Mouse (Mus musculus): Measurements from ENCODE around the gene Avpr1b. TPM values are rescaled to one million over a fixed set of nuclear protein-coding genes. Genes with fewer than 3 reads are reported as not detected.

Gene Avpr1b
- polyA plus RNA-seq, 1 experiment from 2014 or later: not detected

DNA sequence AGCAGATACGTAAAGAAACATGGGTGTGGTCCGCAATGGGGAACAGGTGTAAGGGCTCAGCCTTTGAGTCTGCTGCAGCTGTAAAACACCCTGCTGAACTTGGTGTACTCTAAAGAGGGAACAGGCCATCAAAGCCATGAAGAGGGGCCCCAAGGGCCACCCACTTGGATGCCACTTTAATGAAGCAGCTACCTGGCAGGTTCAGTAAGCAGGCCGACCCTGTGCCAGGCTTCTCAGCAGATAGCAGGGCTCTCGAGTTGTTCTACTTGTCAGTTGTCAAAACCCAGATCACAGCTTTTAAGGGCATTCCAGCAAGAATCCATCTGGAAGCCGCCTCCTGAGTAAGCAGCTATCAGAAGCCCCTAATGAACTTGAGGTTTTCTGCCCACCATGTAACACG lies 56.6 kb downstream of the Avpr1b start:
- no peaks in the 10 kb centered on the region for H3K36me3 ChIP-seq (ENCODE audit: insufficient read depth)
- TF ChIP-seq CTCF (IDR thresholded peaks at IDR 0.05; ENCODE audit: low read depth): no peak
- H3K4me2 ChIP-seq: no peak overlapping the region
- ATAC-seq (ENCODE audit: insufficient read depth): no peak
- no peak overlapping the region for H3K9ac ChIP-seq
- H3K9me3 ChIP-seq (ENCODE audit: low read depth, low read length): no peaks in the 10 kb centered on the region
- no peak for DNase-seq
- H3K4me3 ChIP-seq (ENCODE audit: low read depth, low read length): no peak overlapping the region
- 61% methylated on average over 6 of the region's 6 CpGs for WGBS
- H3K4me1 ChIP-seq (ENCODE audit: insufficient read depth): no peaks in the 10 kb centered on the region
- H3K27me3 ChIP-seq (ENCODE audit: insufficient read depth, low read length): no peaks in the 10 kb centered on the region
- no peak overlapping the region for H3K27ac ChIP-seq (ENCODE audit: low read depth)

DNA sequence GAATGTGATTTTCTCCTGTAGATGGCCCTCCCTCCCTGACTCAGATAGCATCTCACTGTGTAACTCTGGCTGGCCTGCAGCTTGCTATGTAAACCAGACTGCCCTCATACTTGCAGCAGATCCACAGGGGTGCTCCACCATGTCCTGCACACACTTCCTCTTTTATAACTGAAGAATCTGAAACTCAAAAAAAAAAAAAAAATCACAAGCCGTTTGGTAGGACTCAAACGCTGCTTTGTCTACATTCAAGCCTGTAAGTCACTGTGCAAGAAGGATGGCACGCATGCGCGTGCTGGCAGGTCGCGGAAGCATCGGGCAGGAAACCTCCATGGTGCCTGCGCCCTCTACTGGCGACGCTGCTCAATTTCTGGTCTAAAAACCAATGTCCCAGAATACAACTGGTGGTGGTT lies 58.9 kb downstream of the Avpr1b start:
- no peak overlapping the region for H3K27ac ChIP-seq (ENCODE audit: low read depth)
- ATAC-seq (ENCODE audit: insufficient read depth): peak; percentile 91
- WGBS: under 1% methylated on average over 11 of the region's 11 CpGs

DNA sequence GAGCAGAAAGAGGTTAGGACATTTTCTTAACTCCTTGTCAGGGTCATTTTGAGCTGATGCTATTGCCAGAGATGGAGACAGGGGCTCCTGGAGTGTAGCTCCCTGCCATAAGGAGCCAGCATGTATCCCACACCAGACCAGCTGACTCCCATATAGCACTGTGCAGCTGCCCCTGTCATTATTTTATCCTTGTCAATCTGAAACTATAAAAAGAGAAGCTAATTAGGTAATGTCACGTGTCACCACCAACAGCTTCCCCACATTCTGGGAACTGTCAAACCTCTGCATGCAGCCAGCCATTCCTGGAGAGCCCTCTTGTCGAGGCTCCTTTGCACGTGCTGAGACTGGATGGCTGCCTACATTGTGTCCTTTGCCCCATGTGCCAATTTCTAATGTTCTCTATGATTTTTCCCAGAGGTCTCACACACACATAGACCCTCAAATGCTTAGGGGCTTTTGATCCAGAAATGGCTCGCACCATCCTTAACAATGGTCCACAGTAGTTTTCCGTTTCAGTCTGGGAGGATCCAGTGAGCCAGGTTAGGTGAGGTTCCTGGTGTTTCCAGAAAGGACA lies 60.6 kb downstream of the Avpr1b start:
- Histone ChIP-seq H3K9me3 (ENCODE audit: low read depth, low read length) (no peaks in the 10 kb centered on the region), H3K27ac (ENCODE audit: low read depth) (no peak overlapping the region), H3K27me3 (ENCODE audit: insufficient read depth, low read length) (no peaks in the 10 kb centered on the region), H3K36me3 (ENCODE audit: insufficient read depth) (no peaks in the 10 kb centered on the region), H3K4me3 (ENCODE audit: low read depth, low read length) (no peak overlapping the region), H3K9ac (no peak overlapping the region), H3K4me2 (no peak overlapping the region), H3K4me1 (ENCODE audit: insufficient read depth) (no peaks in the 10 kb centered on the region; the same call in 1 of the 2 replicates)
- WGBS: 75% methylated on average over 5 of the region's 5 CpGs
- ATAC-seq (ENCODE audit: insufficient read depth): no peak
- DNase-seq: no peak
- no peak for TF ChIP-seq CTCF (IDR thresholded peaks at IDR 0.05; ENCODE audit: low read depth)

More for the DNA sequence above, 58.9 kb downstream of the Avpr1b start:
- Histone ChIP-seq H3K36me3 (ENCODE audit: insufficient read depth) (no peaks in the 10 kb centered on the region), H3K4me1 (ENCODE audit: insufficient read depth) (no peaks in the 10 kb centered on the region), H3K9me3 (ENCODE audit: low read depth, low read length) (no peaks in the 10 kb centered on the region), H3K27me3 (ENCODE audit: insufficient read depth, low read length) (no peaks in the 10 kb centered on the region), H3K4me2 (peak overlapping the region; percentile 43), H3K4me3 (ENCODE audit: low read depth, low read length) (no peak overlapping the region), H3K9ac (0 out of 2 replicates have a peak overlapping the region, but pooled peaks have one; percentile 5)
- peak; percentile 98 for DNase-seq
- peak; percentile 92 for TF ChIP-seq CTCF (IDR thresholded peaks at IDR 0.05; ENCODE audit: low read depth)

DNA sequence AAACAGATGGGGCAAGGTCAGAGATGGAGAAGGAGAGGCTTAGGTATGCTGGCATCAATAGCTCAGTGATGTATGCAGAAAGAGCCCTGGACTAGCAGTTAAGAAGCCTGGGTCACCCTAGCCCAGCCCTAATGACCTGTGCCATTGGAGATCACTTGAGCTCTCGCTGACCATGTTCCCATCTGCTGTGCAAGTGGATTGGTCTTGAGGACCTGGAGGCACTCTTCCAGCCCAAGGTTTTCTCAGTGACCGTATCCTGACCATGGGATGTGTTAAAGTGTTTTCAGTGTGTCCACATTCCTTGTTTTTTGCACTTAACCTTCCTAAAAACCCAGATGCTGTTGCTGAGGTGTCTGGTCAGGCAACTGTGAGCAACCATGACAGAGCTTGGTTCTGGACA lies 61.2 kb downstream of the Avpr1b start:
- WGBS: 83% methylated on average over 2 of the region's 2 CpGs
- no peak for DNase-seq

DNA sequence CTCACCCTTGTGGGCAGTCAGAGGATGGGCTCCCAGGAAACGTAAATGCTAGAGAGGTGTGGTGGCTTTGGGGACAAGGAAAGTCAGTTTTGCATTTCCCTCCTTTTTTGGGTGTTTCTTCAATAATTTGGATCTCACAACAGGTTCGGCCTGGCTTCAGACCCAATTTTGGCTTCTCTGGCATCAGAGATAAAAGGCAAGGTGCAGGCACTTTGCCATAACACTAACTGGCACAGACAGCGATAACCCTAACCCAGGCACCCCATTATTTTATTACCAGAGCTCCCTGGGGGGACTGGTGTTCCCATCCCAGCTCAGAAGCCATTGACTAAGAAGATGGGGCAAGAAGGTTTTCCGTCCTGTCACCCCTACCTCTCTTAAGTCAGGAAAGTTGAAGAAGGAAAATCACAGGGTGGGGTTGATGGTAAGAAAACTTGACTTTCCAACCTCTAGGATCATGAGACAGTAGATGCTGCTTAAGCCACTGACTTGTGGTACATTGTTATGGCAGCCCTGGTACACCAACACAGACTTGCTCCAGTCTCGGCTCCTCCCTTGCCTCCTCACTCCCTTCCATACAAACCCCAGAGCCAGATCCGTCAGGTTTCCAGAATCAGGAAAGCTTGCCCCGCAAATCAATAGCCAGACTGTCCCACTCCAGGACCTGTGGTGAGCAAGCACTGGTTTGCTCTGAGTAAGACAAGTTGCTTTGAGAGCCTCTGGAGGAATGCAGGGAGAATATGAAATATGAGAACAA lies 61.9 kb downstream of the Avpr1b start:
- no peak overlapping the region for H3K9ac ChIP-seq
- H3K4me3 ChIP-seq (ENCODE audit: low read depth, low read length): no peak overlapping the region
- no peaks in the 10 kb centered on the region for H3K36me3 ChIP-seq (ENCODE audit: insufficient read depth)
- H3K4me2 ChIP-seq: no peak overlapping the region
- no peak for ATAC-seq (ENCODE audit: insufficient read depth)
- no peak for DNase-seq
- no peaks in the 10 kb centered on the region for H3K9me3 ChIP-seq (ENCODE audit: low read depth, low read length)
- no peaks in the 10 kb centered on the region; the same call in 1 of the 2 replicates for H3K4me1 ChIP-seq (ENCODE audit: insufficient read depth)
- no peaks in the 10 kb centered on the region for H3K27me3 ChIP-seq (ENCODE audit: insufficient read depth, low read length)
- no peak for TF ChIP-seq CTCF (IDR thresholded peaks at IDR 0.05; ENCODE audit: low read depth)
- WGBS: 66% methylated on average over 7 of the region's 7 CpGs
- H3K27ac ChIP-seq (ENCODE audit: low read depth): no peak overlapping the region

More for the DNA sequence above, 61.2 kb downstream of the Avpr1b start:
- Histone ChIP-seq H3K9me3 (ENCODE audit: low read depth, low read length) (no peaks in the 10 kb centered on the region), H3K36me3 (ENCODE audit: insufficient read depth) (no peaks in the 10 kb centered on the region), H3K4me3 (ENCODE audit: low read depth, low read length) (no peak overlapping the region), H3K9ac (no peak overlapping the region), H3K27me3 (ENCODE audit: insufficient read depth, low read length) (no peaks in the 10 kb centered on the region), H3K4me1 (ENCODE audit: insufficient read depth) (no peaks in the 10 kb centered on the region; the same call in 1 of the 2 replicates), H3K4me2 (no peak overlapping the region), H3K27ac (ENCODE audit: low read depth) (no peak overlapping the region)
- no peak for TF ChIP-seq CTCF (IDR thresholded peaks at IDR 0.05; ENCODE audit: low read depth)
- no peak for ATAC-seq (ENCODE audit: insufficient read depth)

Other genes with a start within 250 kb of the Avpr1b start
- 21.2 TPM in 2 replicates for gene Srgap2, start 71.9 kb upstream of the Avpr1b start, polyA plus RNA-seq (2014; fragmentation: Nextera tagmentation; extraction: Ambion mirVana)
- gene Fam72a, start 71.3 kb upstream of the Avpr1b start, polyA plus RNA-seq (2014; fragmentation: Nextera tagmentation; extraction: Ambion mirVana): 2.7 and 3.4 TPM in 2 replicates
- gene Ctse, start 39.1 kb downstream of the Avpr1b start, polyA plus RNA-seq (2014; fragmentation: Nextera tagmentation; extraction: Ambion mirVana): 0.32 and 0.78 TPM in 2 replicates
- 1.4 and 1.6 TPM in 2 replicates for gene Rab7b, start 89.5 kb downstream of the Avpr1b start, polyA plus RNA-seq (2014; fragmentation: Nextera tagmentation; extraction: Ambion mirVana)
- 4.7 and 4.9 TPM in 2 replicates for gene Slc26a9, start 144.8 kb downstream of the Avpr1b start, polyA plus RNA-seq (2014; fragmentation: Nextera tagmentation; extraction: Ambion mirVana)
- 0.08 and 0.50 TPM in 2 replicates for gene Pm20d1, start 198.1 kb downstream of the Avpr1b start, polyA plus RNA-seq (2014; fragmentation: Nextera tagmentation; extraction: Ambion mirVana)
- 10.3 and 11.4 TPM in 2 replicates for gene Slc41a1, start 228.3 kb downstream of the Avpr1b start, polyA plus RNA-seq (2014; fragmentation: Nextera tagmentation; extraction: Ambion mirVana)

Measured in lung, embryonic 14.5 days (tissue).